Mouse (Mus musculus): Measurements from ENCODE around the gene Mup2. TPM values are rescaled to one million over a fixed set of nuclear protein-coding genes. Genes with fewer than 3 reads are reported as not detected.
"Not testable (repeated sequence)": the region's sequence is repeated elsewhere in the genome, so short reads cannot be mapped to it uniquely, and the experiment has no call there.

The Mup2 gene
- not detected for total RNA-seq (2021)

- DNase-seq; intact Hi-C loops (cut with DNase I): not testable (repeated sequence)
These were observed at the start of gene Mup2 for GRCm38 (mm10) chr4:60154189-60154588. Mup2 (minus strand) TSS chr4:60154289.

Other genes with a start within 250 kb of the Mup2 start
- gene Slc46a2, start 239.2 kb downstream of the Mup2 start, total RNA-seq (2021): not detected
- not detected for gene Mup4, start 193.6 kb downstream of the Mup2 start, total RNA-seq (2021)
- not detected for gene Mup6, start 190.0 kb downstream of the Mup2 start, total RNA-seq (2021)
- not detected for gene Mup7, start 83.8 kb downstream of the Mup2 start, total RNA-seq (2021)
- not detected for gene Mup8, start 68.3 kb upstream of the Mup2 start, total RNA-seq (2021)

Data from left cerebral cortex, postnatal 4 days (tissue).